Mouse (Mus musculus) adrenal gland, postnatal 14 days (tissue): ENCODE measurements around the gene 2010300C02Rik. TPM values are rescaled to one million over a fixed set of nuclear protein-coding genes. Genes with fewer than 3 reads are reported as not detected.

Experiments
- DNase-seq: peaks from one replicate; pipeline ENCODE4 v3.0.0; 2021; ENCODE audit warnings: mixed read lengths
- total RNA-seq: library from RNA; stranded (reverse); gene quantifications from 2 replicates; pipeline ENCODE4 v1.2.3, GENCODE M21; 2021

Gene 2010300C02Rik
- total RNA-seq, 1 experiment from 2014 or later = 3.1 TPM

- no peak for DNase-seq
These were observed 53.3 kb downstream of the 2010300C02Rik start for GRCm38 (mm10) chr1:37666587-37666986.

GRCm38 (mm10) chr1:37665539-37666323, 54.2 kb downstream of the 2010300C02Rik start:
- no peak for DNase-seq

- DNase-seq = no peak
These were observed 55.4 kb downstream of the 2010300C02Rik start for GRCm38 (mm10) chr1:37664496-37664895.

GRCm38 (mm10) chr1:37663606-37664005, 56.3 kb downstream of the 2010300C02Rik start:
- DNase-seq = no peak

- no peak for DNase-seq
These were observed 63.9 kb downstream of the 2010300C02Rik start for GRCm38 (mm10) chr1:37656017-37656416.

- DNase-seq = no peak
These were observed 65.9 kb downstream of the 2010300C02Rik start for GRCm38 (mm10) chr1:37653992-37654391.

GRCm38 (mm10) chr1:37647066-37647465, 72.8 kb downstream of the 2010300C02Rik start:
- DNase-seq = no peak

- DNase-seq = no peak
These were observed 75.4 kb downstream of the 2010300C02Rik start for GRCm38 (mm10) chr1:37644501-37644900.

- no peak for DNase-seq
These were observed 76.0 kb downstream of the 2010300C02Rik start for GRCm38 (mm10) chr1:37643794-37644365.

GRCm38 (mm10) chr1:37641361-37641760, 78.5 kb downstream of the 2010300C02Rik start:
- DNase-seq = no peak

GRCm38 (mm10) chr1:37639101-37639500, 80.8 kb downstream of the 2010300C02Rik start:
- peak; percentile 84 for DNase-seq

- DNase-seq = no peak
These were observed 81.3 kb downstream of the 2010300C02Rik start for GRCm38 (mm10) chr1:37638560-37638959.

- DNase-seq = no peak
These were observed 82.3 kb downstream of the 2010300C02Rik start for GRCm38 (mm10) chr1:37637571-37637970.

GRCm38 (mm10) chr1:37636824-37637223, 83.1 kb downstream of the 2010300C02Rik start:
- DNase-seq = no peak

GRCm38 (mm10) chr1:37636169-37636568, 83.7 kb downstream of the 2010300C02Rik start:
- peak; percentile 60 for DNase-seq

- DNase-seq = no peak
These were observed 84.2 kb downstream of the 2010300C02Rik start for GRCm38 (mm10) chr1:37635716-37636115.

GRCm38 (mm10) chr1:37634658-37635057, 85.2 kb downstream of the 2010300C02Rik start:
- DNase-seq = peak; percentile 64

- DNase-seq = no peak
These were observed 86.4 kb downstream of the 2010300C02Rik start for GRCm38 (mm10) chr1:37633516-37633915.

GRCm38 (mm10) chr1:37632425-37632824, 87.5 kb downstream of the 2010300C02Rik start:
- DNase-seq = no peak

GRCm38 (mm10) chr1:37631456-37631855, 88.4 kb downstream of the 2010300C02Rik start:
- DNase-seq = peak; percentile 18

GRCm38 (mm10) chr1:37630412-37631210, 89.3 kb downstream of the 2010300C02Rik start:
- DNase-seq = no peak

- DNase-seq = no peak
These were observed 90.0 kb downstream of the 2010300C02Rik start for GRCm38 (mm10) chr1:37629876-37630275.

- DNase-seq = no peak
These were observed 91.1 kb downstream of the 2010300C02Rik start for GRCm38 (mm10) chr1:37628749-37629148.
